Mouse (Mus musculus): ENCODE measurements around the gene Gcm1.

DNA sequence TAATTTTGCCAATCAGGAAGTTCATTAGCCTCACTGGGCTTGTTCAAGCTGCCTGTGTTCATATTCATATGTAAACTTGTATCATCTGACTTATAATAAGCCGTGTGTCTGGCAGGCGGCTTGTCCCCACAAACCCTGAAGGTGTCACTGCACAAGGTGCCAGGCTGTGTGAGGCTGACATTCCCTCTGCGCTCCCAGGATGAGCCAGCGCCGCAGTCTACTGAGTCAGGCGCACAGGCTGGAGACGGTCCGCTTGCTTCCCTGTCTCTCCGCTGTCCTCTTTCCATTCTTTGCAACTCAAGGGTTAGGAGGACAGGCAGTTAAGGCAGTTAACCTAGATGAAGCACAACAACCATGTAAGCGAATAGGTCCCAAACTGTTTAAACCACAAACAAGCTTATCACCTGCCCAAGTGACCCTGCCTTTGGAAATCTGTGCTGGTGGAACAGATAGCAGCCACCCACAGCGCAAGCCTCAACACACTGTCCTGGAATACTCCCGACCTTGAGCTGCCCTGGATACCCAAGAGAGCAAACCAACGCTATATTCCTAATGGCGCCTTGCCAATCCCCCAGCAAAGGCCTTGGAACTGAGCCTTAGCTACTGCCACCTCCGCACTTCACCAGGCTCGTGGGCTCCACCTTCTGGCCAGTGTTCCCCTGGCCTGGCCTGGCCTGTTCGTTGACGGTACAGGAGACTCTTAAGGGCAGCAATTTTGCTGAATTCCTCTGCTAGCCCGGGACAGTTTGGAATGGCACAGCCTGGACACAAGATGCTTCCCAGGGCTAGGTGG lies 45.3 kb upstream of the Gcm1 start:
- no peak for TF ChIP-seq POLR2A (IDR thresholded peaks at IDR 0.05; ENCODE audit: insufficient read depth, low read length)
- TF ChIP-seq CTCF (IDR thresholded peaks at IDR 0.05; ENCODE audit: low read depth, low read length) = peak; percentile 87
- no peak for TF ChIP-seq EP300 (IDR thresholded peaks at IDR 0.05; ENCODE audit: insufficient read depth, low read depth, low read length)

Measured in ES-Bruce4 (cell line).